Mouse (Mus musculus): ENCODE measurements at regions not wholly inside any gene's neighbourhood (a gene's known extent, or its start where the extent isn't known, plus 50 kb on each side); places are given as distances from the start of the nearest gene placed in this dataset.

- TF ChIP-seq CTCF (IDR thresholded peaks at IDR 0.05; ENCODE audit: low read depth, low read length) (no peak), POLR2A (IDR thresholded peaks at IDR 0.05; ENCODE audit: extremely low read depth, insufficient read depth, low read length) (no peak)
Measured at GRCm38 (mm10) chr10:43669471-43669870, 91.4 kb downstream of the Cd24a start.
